Mouse (Mus musculus): Measurements from ENCODE around the gene Sh3kbp1. TPM values are rescaled to one million over a fixed set of nuclear protein-coding genes. Genes with fewer than 3 reads are reported as not detected.
A peak's percentile ranks its signal among the peaks of the same experiment; 100 is the strongest.

The Sh3kbp1 gene
- total RNA-seq, 2 experiments from 2014 or later, result 154 to 191 TPM

- no peak for ATAC-seq (ENCODE audit: poor library complexity, severe bottlenecking)
Observed at GRCm38 (mm10) chrX:159910600-159910999, 283.5 kb downstream of the Sh3kbp1 start.

- peak; percentile 62 for ATAC-seq (ENCODE audit: poor library complexity, severe bottlenecking)
Observed at GRCm38 (mm10) chrX:159911613-159912012, 284.5 kb downstream of the Sh3kbp1 start.

GRCm38 (mm10) chrX:159912061-159912460 lies 285.0 kb downstream of the Sh3kbp1 start:
- peak; percentile 73 for ATAC-seq (ENCODE audit: poor library complexity, severe bottlenecking)

- ATAC-seq (ENCODE audit: poor library complexity, severe bottlenecking), result no peak
Observed at GRCm38 (mm10) chrX:159913489-159913888, 286.4 kb downstream of the Sh3kbp1 start.

GRCm38 (mm10) chrX:159915125-159915524 lies 288.1 kb downstream of the Sh3kbp1 start:
- no peak for ATAC-seq (ENCODE audit: poor library complexity, severe bottlenecking)

- ATAC-seq (ENCODE audit: poor library complexity, severe bottlenecking), result peak; percentile 96
Observed at GRCm38 (mm10) chrX:159924759-159925158, 297.7 kb downstream of the Sh3kbp1 start.

GRCm38 (mm10) chrX:159928165-159928564 lies 301.1 kb downstream of the Sh3kbp1 start:
- ATAC-seq (ENCODE audit: poor library complexity, severe bottlenecking), result no peak

GRCm38 (mm10) chrX:159928834-159929233 lies 301.8 kb downstream of the Sh3kbp1 start:
- ATAC-seq (ENCODE audit: poor library complexity, severe bottlenecking), result no peak

- ATAC-seq (ENCODE audit: poor library complexity, severe bottlenecking), result no peak
Observed at GRCm38 (mm10) chrX:159932027-159932426, 305.0 kb downstream of the Sh3kbp1 start.

GRCm38 (mm10) chrX:159942569-159942968 lies 315.5 kb downstream of the Sh3kbp1 start:
- ATAC-seq (ENCODE audit: poor library complexity, severe bottlenecking), result no peak

- ATAC-seq (ENCODE audit: poor library complexity, severe bottlenecking), result no peak
Observed at GRCm38 (mm10) chrX:159943586-159943985, 316.5 kb downstream of the Sh3kbp1 start.

GRCm38 (mm10) chrX:159953546-159954429 lies 326.7 kb downstream of the Sh3kbp1 start:
- no peak for ATAC-seq (ENCODE audit: poor library complexity, severe bottlenecking)

- no peak for ATAC-seq (ENCODE audit: poor library complexity, severe bottlenecking)
Observed at GRCm38 (mm10) chrX:159954430-159954779, 327.3 kb downstream of the Sh3kbp1 start.

- ATAC-seq (ENCODE audit: poor library complexity, severe bottlenecking), result no peak
Observed at GRCm38 (mm10) chrX:159955433-159955832, 328.4 kb downstream of the Sh3kbp1 start.

GRCm38 (mm10) chrX:159961385-159961784 lies 334.3 kb downstream of the Sh3kbp1 start:
- no peak for ATAC-seq (ENCODE audit: poor library complexity, severe bottlenecking)

GRCm38 (mm10) chrX:159963273-159963672 lies 336.2 kb downstream of the Sh3kbp1 start:
- peak; percentile 77 for ATAC-seq (ENCODE audit: poor library complexity, severe bottlenecking)

- ATAC-seq (ENCODE audit: poor library complexity, severe bottlenecking), result no peak
Observed at GRCm38 (mm10) chrX:159963925-159964324, 336.9 kb downstream of the Sh3kbp1 start.

- ATAC-seq (ENCODE audit: poor library complexity, severe bottlenecking), result no peak
Observed at GRCm38 (mm10) chrX:159969025-159969424, 342.0 kb downstream of the Sh3kbp1 start.

GRCm38 (mm10) chrX:159971091-159971779 lies 344.2 kb downstream of the Sh3kbp1 start:
- ATAC-seq (ENCODE audit: poor library complexity, severe bottlenecking), result no peak

GRCm38 (mm10) chrX:159973730-159974129 lies 346.7 kb downstream of the Sh3kbp1 start:
- peak; percentile 51; the same call in 1 of the 2 replicates for ATAC-seq (ENCODE audit: poor library complexity, severe bottlenecking)

- ATAC-seq (ENCODE audit: poor library complexity, severe bottlenecking), result no peak
Observed at GRCm38 (mm10) chrX:159976243-159976642, 349.2 kb downstream of the Sh3kbp1 start.

Measured in megakaryocyte, adult 5-6 weeks (primary cell).